ENCODE assay signal across 12 mouse cellular contexts in the genomic region with DNA sequence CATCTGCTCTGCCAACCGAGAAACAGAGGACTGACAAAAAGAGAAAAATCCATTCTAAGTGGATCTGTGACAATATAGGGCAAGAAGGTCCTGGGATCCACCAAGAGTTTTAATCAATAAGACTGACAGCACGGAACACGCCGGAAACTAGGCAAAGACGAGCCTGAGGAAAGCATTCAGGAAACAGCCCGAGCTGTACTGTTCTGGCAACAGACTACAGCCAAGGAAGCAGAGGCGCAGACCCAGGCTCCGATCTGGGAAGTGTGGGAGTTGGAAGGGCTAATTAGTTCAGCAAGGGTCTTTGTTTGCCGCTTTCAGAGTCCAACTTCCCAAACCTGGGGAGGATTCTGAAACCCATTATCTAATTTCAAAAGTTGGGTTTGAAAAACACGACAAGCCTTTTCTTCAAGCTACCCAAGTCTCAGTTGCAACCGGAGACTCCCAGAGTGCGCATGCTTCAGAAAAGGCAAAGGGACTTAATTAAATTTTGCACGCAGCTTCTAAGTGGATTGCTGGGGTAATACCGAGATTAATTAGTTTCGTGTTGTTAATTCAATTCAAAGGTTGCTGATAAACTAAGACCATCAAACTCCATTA.
DNase-seq lines count a peak whose midpoint lies in the region; ATAC-seq lines count a peak whose summit lies in the region.
"Had no signal": no experiment of that assay in that cellular context is flagged by ENCODE, and none has a peak within 500 bp of the region (broad histone marks: within the 10 kb centered on the region; RNA-seq: fewer than 3 reads in every experiment).

No protein-coding gene starts in this region.

- DNase-seq in layer of hippocampus, adult 18-20 months (ENCODE audit: low spot score in 2 of 2) = peak; percentile 1 to 48
- DNase-seq in layer of hippocampus, adult 9-11 months = no peak
- peak; percentile 67 for DNase-seq in forebrain, embryonic 11.5 days (ENCODE audit: low spot score)
- peak; percentile 63 for DNase-seq in retina, postnatal 1 day
- no peak for DNase-seq in adrenal gland, adult 8-10 months
- DNase-seq: kidney, adult 2 months; liver; lung, postnatal 10 days; thymus, postnatal 4 days had no signal

- peak; percentile 60; the same call in 1 of the 2 replicates for ATAC-seq in forebrain, embryonic 11.5 days (replicated peaks; ENCODE audit: low FRiP score)
- ATAC-seq in hindbrain, embryonic 16.5 days = peak; percentile 75
- ATAC-seq in cerebellum, adult (ENCODE audit: insufficient number of reproducible peaks, low FRiP score, low TSS enrichment) = no peak

- H3K4me2 ChIP-seq in forebrain, embryonic 11.5 days (ENCODE audit: low read depth, low read length, severe bottlenecking) = peak overlapping the region; percentile 37; the same call in 1 of the 2 replicates
- H3K4me2 ChIP-seq in hindbrain, embryonic 16.5 days (ENCODE audit: low read length) = peak overlapping the region; percentile 52

- no peaks in the 10 kb centered on the region for H3K9me3 ChIP-seq in forebrain, embryonic 11.5 days (ENCODE audit: control insufficient read depth, low read length)
- no peaks in the 10 kb centered on the region for H3K9me3 ChIP-seq in hindbrain, embryonic 16.5 days (ENCODE audit: control insufficient read depth, low read length)

- no peaks in the 10 kb centered on the region; the same call in 1 of the 2 replicates for H3K27me3 ChIP-seq in forebrain, embryonic 11.5 days (ENCODE audit: control insufficient read depth, insufficient read depth, low read length)
- peaks cover 2% of the 10 kb centered on the region; the same call in 1 of the 2 replicates for H3K27me3 ChIP-seq in hindbrain, embryonic 16.5 days (replicated peaks; ENCODE audit: control insufficient read depth, insufficient read depth, low read length)

- H3K27ac ChIP-seq in forebrain, embryonic 11.5 days (ENCODE audit: low read depth, low read length) = no peak overlapping the region
- no peak overlapping the region for H3K27ac ChIP-seq in hindbrain, embryonic 16.5 days (ENCODE audit: low read depth, low read length)

- H3K36me3 ChIP-seq in forebrain, embryonic 11.5 days (ENCODE audit: control insufficient read depth, insufficient read depth, low read length) = no peaks in the 10 kb centered on the region
- H3K36me3 ChIP-seq in hindbrain, embryonic 16.5 days (ENCODE audit: control insufficient read depth, insufficient read depth, low read length) = no peaks in the 10 kb centered on the region

- no peak overlapping the region for H3K9ac ChIP-seq in forebrain, embryonic 11.5 days (ENCODE audit: low read length)
- peak overlapping the region; percentile 24; the same call in 1 of the 2 replicates for H3K9ac ChIP-seq in hindbrain, embryonic 16.5 days (ENCODE audit: low read depth, low read length)

- no peak overlapping the region for H3K4me3 ChIP-seq in forebrain, embryonic 11.5 days (ENCODE audit: low read depth, low read length)
- peak overlapping the region; percentile 29 for H3K4me3 ChIP-seq in hindbrain, embryonic 16.5 days (ENCODE audit: low read length)
- H3K4me3 ChIP-seq: myocyte had no signal

- peaks cover 4% of the 10 kb centered on the region; the same call in 1 of the 2 replicates for H3K4me1 ChIP-seq in forebrain, embryonic 11.5 days (replicated peaks; ENCODE audit: control insufficient read depth, insufficient read depth, low read length)
- H3K4me1 ChIP-seq in hindbrain, embryonic 16.5 days (ENCODE audit: control insufficient read depth, insufficient read depth, low read depth, low read length) = no peaks in the 10 kb centered on the region

- 17% methylated on average over 15 of the region's 15 CpGs for WGBS in forebrain, embryonic 11.5 days
- 36% methylated on average over 15 of the region's 15 CpGs for WGBS in hindbrain, embryonic 16.5 days

Comparison
In these comparisons a context has a peak if more than half of its experiments do, and no peak if none do; other contexts are left out.
1. DNase-seq: peak in layer of hippocampus, adult 18-20 months (2 of 2), forebrain, embryonic 11.5 days (single experiment) and retina, postnatal 1 day (single experiment); none in layer of hippocampus, adult 9-11 months (single experiment) and adrenal gland, adult 8-10 months (single experiment).